In genomic region chr11:6120596-6120995, GRCm38 (mm10) we compare ENCODE assay signal across 10 mouse cellular contexts. TPM values are rescaled to one million over a fixed set of nuclear protein-coding genes. Genes with fewer than 3 reads are reported as not detected.
DNase-seq lines count a peak whose midpoint lies in the region; ATAC-seq lines count a peak whose summit lies in the region.
"Had no signal": no experiment of that assay in that cellular context is flagged by ENCODE, and none has a peak within 500 bp of the region (broad histone marks: within the 10 kb centered on the region; RNA-seq: fewer than 3 reads in every experiment).

No protein-coding gene starts in this region.

- ATAC-seq in neural tube, embryonic 15.5 days (ENCODE audit: low FRiP score): peak; percentile 53; the same call in 1 of the 2 replicates
- ATAC-seq in megakaryocyte, adult 5-6 weeks (ENCODE audit: poor library complexity, severe bottlenecking): no peak

- no peaks in the 10 kb centered on the region for H3K9me3 ChIP-seq in neural tube, embryonic 15.5 days (replicated peaks)

- no peak overlapping the region for H3K4me3 ChIP-seq in neural tube, embryonic 15.5 days (replicated peaks)
- H3K4me3 ChIP-seq: heart, adult 2 months had no signal

- H3K36me3 ChIP-seq in neural tube, embryonic 15.5 days: peaks cover 18% of the 10 kb centered on the region; the same call in 1 of the 2 replicates

- WGBS in neural tube, embryonic 15.5 days: 65% methylated on average over 11 of the region's 11 CpGs

- no peaks in the 10 kb centered on the region for H3K27me3 ChIP-seq in neural tube, embryonic 15.5 days (replicated peaks)

- no peak overlapping the region for H3K4me2 ChIP-seq in neural tube, embryonic 15.5 days

- H3K9ac ChIP-seq in neural tube, embryonic 15.5 days (replicated peaks): no peak overlapping the region

- 0 out of 2 replicates have a peak overlapping the region, but pooled peaks have one; percentile 18 for H3K27ac ChIP-seq in neural tube, embryonic 15.5 days (replicated peaks)
- H3K27ac ChIP-seq: heart, adult 2 months had no signal

- no peak for DNase-seq in neural tube, embryonic 10.5 days (ENCODE audit: extremely low spot score, low spot score)
- peak; percentile 96 to 98 for DNase-seq in cerebellum, postnatal 36 days
- peak; percentile 74 to 87 for DNase-seq in left cerebral cortex, adult 18-20 months (ENCODE audit: low spot score in 2 of 2)
- DNase-seq in telencephalon, adult 2 months (ENCODE audit: low read depth, low spot score): peak; percentile 95
- no peak for DNase-seq in kidney, adult 18-20 months
- DNase-seq: adrenal gland, adult 2 months; heart, adult 2 months; kidney, adult 9 months had no signal

- H3K4me1 ChIP-seq in neural tube, embryonic 15.5 days: no peaks in the 10 kb centered on the region

RNA-seq across cellular contexts. Expression of gene Camk2b, which starts 54.4 kb away (rescaled TPM):
- 113 and 140 TPM in 2 replicates for polyA plus RNA-seq in neural tube, embryonic 15.5 days (2015; fragmentation: Nextera tagmentation; extraction: Ambion mirVana)
- total RNA-seq in left cerebral cortex, adult 18-20 months (2021): 100 to 1,000 TPM; 618 to 648 TPM
- total RNA-seq in megakaryocyte, adult 5-6 weeks (2015): 0.38 and 0.71 TPM in 2 replicates
- total RNA-seq in megakaryocyte, adult 5-6 weeks (2017): 0.59 and 1.3 TPM in 2 replicates

Comparison
In these comparisons a context has a peak if more than half of its experiments do, and no peak if none do; other contexts are left out.
1. DNase-seq: peak in cerebellum, postnatal 36 days (2 of 2), left cerebral cortex, adult 18-20 months (2 of 2) and telencephalon, adult 2 months (single experiment); none in neural tube, embryonic 10.5 days (single experiment) and kidney, adult 18-20 months (single experiment).
2. RNA of gene Camk2b, which starts 54.4 kb away (total RNA-seq): 618 to 648 TPM in left cerebral cortex, adult 18-20 months; 0.38 to 1.3 TPM in megakaryocyte, adult 5-6 weeks; every median in the first group is over 100 times any median in the second.